Mouse (Mus musculus): Measurements from ENCODE around the gene Zfp975.
"Not testable (repeated sequence)": the region's sequence is repeated elsewhere in the genome, so short reads cannot be mapped to it uniquely, and the experiment has no call there.

Zfp975 gene

GRCm38 (mm10) chr7:42692362-42693158, at the start of gene Zfp975:
Gene Zfp975 (minus strand): TSS chr7:42692742.
- peak; percentile 79 for DNase-seq (ENCODE audit: low spot score)

DNA sequence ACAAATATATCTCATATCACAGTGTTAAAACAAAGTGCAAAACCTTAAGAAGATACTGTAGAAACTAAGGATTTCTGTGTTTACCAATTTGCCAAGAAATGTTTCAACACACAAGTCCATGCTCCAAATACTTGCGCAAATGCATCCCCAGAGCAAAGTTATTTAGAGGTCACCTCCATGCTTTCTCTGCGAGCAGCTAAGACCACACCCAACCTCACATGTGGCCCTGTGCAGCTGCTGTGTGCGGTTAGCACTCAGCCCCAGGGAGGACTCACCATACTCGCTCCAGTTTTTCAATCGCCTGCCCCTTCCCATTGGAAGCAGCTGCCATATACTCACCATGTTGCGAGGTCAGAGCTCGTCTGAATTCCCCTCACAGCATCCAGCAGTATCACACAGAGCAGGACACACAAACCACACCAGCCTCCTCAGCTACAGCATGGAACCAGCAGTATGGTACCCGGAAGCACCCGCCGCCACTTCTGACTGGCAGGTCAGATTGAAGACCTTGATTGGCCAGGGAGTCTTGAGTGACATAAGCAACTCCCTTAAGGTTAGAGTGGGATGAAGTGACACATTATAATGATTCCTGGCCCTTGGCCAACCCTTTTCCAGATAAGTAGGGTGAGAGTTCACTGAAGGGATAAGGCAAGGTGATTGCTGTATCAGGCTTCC, 46.1 kb upstream of the Zfp975 start:
- no peak for DNase-seq (ENCODE audit: low spot score)

DNA sequence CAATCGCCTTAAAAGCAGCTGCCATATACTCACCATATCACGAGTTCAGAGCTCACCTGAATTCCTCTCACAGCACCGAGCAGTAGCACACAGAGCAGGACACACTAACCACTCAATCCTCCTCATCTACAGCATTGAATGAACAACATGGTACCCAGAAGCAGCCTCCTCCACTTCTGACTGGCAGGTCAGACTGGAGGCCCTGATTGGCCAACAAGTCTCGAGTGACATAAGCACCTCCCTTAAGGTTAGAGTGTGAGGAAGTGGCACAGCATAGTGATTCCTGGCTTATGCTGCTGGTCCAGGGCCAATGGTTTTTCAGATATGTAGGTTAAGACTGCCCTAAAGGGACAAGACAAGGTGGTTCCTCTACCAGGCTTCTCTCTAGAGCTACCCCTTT, 34.4 kb upstream of the Zfp975 start, which contains the start of gene Gm17067:
Gm17067 (minus strand) TSS at position 101 of the 400 bp plus-strand sequence.
- DNase-seq (ENCODE audit: low spot score): not testable (repeated sequence)

DNA sequence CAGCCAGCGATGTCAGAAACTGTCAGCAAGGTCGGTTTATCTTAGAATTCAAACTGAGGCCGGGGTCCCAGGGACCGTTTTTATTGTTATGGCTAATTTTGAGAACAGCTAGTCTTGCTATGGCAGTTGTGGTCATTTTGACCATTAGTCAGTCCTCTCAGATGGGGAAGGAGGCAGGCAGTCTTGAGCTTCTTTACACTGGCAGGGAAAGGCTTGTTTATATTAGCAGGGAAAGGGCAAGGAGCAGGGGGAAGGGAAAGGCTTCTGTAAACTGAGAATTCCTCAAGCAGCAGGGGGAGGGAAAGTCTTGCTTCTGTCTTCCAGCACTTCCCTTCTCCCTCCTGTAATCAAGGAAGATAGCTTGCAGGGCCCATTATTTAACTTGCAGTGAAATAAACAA, 709 bp upstream of the Zfp975 start:
- not testable (repeated sequence) for DNase-seq (ENCODE audit: low spot score)

- not testable (repeated sequence) for DNase-seq (ENCODE audit: low spot score)
Observed at GRCm38 (mm10) chr7:42680081-42680480, 12.5 kb downstream of the Zfp975 start.

- DNase-seq (ENCODE audit: low spot score): not testable (repeated sequence)
Observed at GRCm38 (mm10) chr7:42679646-42680045, 12.9 kb downstream of the Zfp975 start.

- not testable (repeated sequence) for DNase-seq (ENCODE audit: low spot score)
Observed at GRCm38 (mm10) chr7:42660140-42660539, 32.4 kb downstream of the Zfp975 start.

GRCm38 (mm10) chr7:42655211-42655610, 37.3 kb downstream of the Zfp975 start:
- DNase-seq (ENCODE audit: low spot score): not testable (repeated sequence)

DNA sequence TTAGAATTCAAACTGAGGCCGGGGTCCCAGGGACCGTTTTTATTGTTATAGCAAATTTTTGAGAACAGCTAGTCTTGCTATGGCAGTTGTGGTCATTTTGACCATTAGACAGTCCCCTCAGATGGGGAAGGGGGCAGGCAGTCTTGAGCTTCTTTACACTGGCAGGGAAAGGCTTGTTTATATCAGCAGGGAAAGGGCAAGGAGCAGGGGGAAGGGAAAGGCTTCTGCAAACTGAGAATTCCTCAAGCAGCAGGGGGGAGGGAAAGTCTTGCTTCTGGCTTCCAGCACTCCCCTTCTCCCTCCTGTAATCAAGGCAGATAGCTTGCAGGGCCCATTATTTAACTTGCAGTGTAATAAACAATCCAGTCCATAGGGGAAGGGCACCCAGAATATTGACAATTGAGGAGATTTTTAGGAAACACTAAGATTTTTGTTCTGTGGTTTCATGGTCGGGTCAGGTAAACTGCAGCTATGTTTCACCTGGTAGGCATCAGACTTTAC, 49.4 kb downstream of the Zfp975 start:
- DNase-seq (ENCODE audit: low spot score): not testable (repeated sequence)

GRCm38 (mm10) chr7:42642152-42643115, 50.1 kb downstream of the Zfp975 start, which contains the start of gene Zfp976:
Gene Zfp976 (minus strand): TSS chr7:42642588.
- peak; percentile 71 for DNase-seq (ENCODE audit: low spot score)

GRCm38 (mm10) chr7:42631031-42631430, 61.5 kb downstream of the Zfp975 start:
- DNase-seq (ENCODE audit: low spot score): not testable (repeated sequence)
